Mouse (Mus musculus) gonadal fat pad, adult 2 months (tissue): ENCODE results near the gene Macrod2. TPM values are rescaled to one million over a fixed set of nuclear protein-coding genes. Genes with fewer than 3 reads are reported as not detected.

Experiments
- DNase-seq: peaks from one replicate; pipeline ENCODE4 v3.0.0-alpha.2; 2012; ENCODE audit warnings: low read depth
- polyA plus RNA-seq: library from polyadenylated mRNA; depleted of rRNA; stranded (reverse); fragments of >200 nt; gene quantifications from 2 replicates; pipeline ENCODE4 v1.2.3, GENCODE M21; 2012

The Macrod2 gene
- polyA plus RNA-seq, 1 experiment, result 2.5 TPM

- DNase-seq, result no peak
Observed at GRCm38 (mm10) chr2:141202015-141202364, 806.9 kb downstream of the Macrod2 start.

GRCm38 (mm10) chr2:141211346-141211745 is 816.2 kb downstream of the Macrod2 start:
- DNase-seq, result peak; percentile 70

DNA sequence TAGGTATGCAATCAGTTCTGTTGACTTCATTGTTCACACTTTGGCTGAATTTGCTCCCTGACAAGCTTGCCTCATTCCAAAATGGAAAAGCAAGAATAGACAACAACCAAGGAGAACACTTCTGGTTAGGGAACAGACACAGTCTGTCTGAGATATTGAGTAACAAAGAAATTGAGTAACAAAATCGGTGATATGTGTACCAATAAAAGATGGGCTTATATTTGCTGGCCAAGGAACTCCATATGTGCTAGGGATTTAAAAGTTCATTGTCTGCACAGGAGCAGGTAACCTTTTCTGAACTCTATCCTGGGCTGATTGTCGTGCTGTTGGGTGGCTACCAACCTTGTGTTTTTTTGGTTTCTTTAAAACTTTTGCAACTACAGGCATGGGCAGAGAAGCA is 817.2 kb downstream of the Macrod2 start:
- DNase-seq, result peak; percentile 74

- DNase-seq, result no peak
Observed at GRCm38 (mm10) chr2:141217490-141217889, 822.4 kb downstream of the Macrod2 start.

- no peak for DNase-seq
Observed at GRCm38 (mm10) chr2:141217925-141218324, 822.8 kb downstream of the Macrod2 start.

DNA sequence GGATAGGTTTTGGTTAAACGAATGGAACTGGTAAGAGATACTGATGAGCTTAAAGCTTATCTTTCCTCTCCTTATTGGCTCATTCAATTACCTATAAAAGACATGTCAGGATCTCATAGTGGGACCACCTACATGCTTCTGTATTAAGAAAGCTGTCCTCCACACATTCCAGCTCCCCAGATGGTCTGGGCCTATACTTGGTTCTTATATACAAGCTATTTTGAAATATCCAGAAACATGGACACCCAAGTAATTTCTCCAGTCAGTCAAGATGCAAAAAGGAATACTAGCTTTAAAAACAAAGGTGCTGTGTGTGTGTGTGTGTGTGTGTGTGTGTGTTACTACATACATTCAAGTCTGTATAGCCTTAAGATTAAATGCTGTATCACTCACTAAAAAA is 833.7 kb downstream of the Macrod2 start:
- DNase-seq, result no peak

DNA sequence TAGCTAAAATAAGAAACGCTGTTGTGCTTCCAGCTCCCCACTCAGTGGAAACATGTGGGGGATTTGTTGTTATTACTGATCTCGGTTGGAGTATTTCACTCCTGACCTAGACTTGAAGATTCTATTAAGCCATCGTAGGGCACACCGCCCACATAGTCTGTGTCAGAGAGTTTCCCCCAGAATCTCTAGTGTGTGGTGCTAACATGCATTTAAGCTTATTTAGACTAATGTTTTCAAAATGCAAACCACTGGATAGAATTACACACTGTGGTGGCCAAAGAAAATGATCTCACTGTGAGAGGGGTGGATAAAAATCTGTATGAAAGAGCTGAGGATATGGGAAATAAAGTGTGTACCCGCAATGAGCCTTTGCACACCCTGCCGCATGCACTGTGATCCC is 834.7 kb downstream of the Macrod2 start:
- DNase-seq, result no peak

- no peak for DNase-seq
Observed at GRCm38 (mm10) chr2:141231011-141231668, 836.0 kb downstream of the Macrod2 start.

GRCm38 (mm10) chr2:141234306-141234705 is 839.2 kb downstream of the Macrod2 start:
- no peak for DNase-seq

GRCm38 (mm10) chr2:141234724-141235453 is 839.8 kb downstream of the Macrod2 start:
- DNase-seq, result no peak

DNA sequence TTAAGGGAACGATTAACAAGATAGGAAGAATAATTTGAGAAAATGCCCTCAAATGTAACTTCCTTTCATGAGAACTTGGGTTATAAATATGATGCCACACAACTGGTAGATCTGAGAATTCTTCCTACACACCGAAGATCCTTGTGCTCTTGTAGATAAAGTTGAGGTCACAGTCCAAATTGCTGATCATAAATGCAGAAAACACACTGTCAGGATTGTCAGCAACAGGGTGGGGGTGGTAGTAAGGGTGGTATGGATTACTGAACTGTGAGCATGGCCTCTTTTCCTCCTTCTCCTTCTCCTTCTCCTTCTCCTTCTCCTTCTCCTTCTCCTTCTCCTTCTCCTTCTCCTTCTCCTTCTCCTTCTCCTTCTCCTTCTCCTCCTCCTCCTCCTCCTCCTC is 852.6 kb downstream of the Macrod2 start:
- DNase-seq, result no peak

GRCm38 (mm10) chr2:141264582-141264981 is 869.5 kb downstream of the Macrod2 start:
- no peak for DNase-seq

DNA sequence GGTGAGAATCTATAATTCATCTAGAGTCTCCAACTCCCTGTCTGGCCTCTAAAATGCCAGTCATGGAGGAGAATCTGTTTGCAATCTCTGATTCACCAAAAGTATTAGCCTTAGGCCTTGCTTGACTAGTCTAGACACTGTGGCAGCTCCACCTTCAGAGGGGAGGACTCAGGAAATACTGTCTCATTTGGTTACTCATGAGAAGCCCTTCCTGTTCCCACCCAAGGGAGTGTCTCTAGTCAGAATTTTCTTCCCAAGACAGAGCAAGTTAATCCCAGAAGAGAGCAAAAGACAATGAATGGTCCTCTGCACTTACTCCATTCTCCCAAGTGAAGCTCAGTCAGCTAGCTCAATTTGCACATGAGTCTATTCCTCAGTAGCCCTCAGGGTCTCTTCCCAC is 871.5 kb downstream of the Macrod2 start:
- DNase-seq, result no peak

- DNase-seq, result no peak
Observed at GRCm38 (mm10) chr2:141271541-141271940, 876.4 kb downstream of the Macrod2 start.

GRCm38 (mm10) chr2:141272966-141273365 is 877.9 kb downstream of the Macrod2 start:
- no peak for DNase-seq

GRCm38 (mm10) chr2:141274262-141274661 is 879.2 kb downstream of the Macrod2 start:
- DNase-seq, result no peak

DNA sequence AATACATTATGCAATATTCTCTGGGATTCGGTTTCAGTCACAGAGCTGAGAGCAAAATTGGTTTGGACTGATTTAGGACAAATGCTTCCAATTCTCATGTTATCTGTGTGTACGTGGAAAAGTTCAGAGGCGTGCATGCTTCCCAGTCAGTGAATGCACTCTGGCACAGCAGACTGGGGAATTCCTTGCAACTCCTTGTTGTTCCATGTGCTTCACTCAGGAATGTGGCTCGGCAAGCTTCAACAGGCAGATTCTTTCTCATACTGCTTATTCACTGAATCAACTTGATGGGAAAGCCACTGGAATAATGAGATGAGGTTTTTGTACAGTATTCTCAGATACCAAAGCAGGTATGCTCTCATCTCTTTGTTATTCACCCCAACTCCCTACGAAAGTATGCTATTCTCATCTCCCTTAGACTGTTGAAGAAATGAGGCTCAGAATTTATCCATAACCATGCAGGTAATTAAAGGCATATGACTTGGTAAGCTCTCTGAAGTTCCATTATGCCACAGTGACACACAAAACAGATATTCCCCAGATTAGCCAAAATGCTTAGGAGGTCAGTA is 884.1 kb downstream of the Macrod2 start:
- no peak for DNase-seq

DNA sequence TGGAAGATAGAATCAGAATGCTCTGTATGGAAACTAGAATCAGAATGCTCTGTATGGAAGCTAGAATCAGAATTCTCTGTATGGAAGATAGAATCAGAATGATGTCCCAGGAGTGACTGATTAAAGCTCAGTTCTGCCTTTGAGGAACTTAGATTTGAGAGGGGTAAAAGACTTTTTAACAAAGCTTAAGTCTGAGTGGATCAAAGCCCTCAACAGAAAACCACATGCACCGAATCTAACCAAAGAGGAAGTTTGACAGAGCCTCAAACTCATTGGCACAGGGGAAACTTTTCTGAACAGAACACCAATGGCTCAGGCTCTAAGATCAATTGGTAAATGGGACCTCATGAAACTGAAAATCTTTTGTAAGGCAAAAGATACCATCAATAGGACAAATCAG is 885.7 kb downstream of the Macrod2 start:
- no peak for DNase-seq

DNA sequence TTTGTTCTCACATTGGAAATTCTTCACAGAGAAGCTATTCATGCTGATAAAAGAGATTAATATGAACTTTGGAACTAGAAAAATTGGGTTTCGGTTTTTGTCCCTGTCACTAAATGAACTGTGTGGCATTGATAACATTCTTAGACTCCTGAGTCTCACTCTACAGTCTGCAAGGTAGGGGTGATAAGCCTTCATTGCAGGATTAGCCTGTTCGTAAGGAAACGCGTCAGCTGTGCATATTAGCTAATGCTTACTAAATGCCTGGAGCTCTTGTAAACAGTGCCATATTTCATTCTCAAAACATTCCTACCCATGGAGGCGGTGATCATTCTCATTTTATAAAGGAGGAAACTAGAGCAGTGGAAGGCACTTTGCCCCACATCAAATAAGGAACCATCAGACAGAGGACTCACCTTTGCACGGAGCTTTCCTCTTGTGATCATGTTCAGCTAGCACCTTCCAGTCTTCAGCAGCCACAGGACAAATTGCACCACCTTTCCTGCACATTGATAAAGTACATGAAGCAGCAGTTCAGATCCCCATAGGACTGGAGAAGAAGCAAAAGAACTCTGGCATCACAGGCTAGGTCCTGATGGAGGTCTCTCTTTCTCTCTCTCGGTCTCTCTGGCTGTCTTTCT is 891.1 kb downstream of the Macrod2 start:
- DNase-seq, result no peak

DNA sequence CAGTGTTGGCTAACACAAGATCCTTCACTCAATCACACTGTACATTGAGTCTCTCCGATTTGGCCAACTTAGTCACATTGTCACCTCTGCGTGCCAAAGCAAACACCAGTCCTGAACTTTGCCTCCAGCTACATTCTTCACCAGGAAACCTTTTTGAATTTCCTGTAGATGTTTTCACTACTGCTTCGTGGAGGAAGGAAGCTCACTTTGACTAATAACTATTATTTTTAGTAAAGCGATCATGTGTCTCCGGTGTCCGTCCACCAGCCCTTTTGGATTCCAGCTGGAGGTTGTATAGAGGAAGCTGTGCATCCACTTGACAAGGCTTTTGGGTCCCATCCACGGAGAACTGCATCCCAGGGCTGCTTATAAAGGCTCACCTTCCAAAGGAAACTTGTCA is 893.4 kb downstream of the Macrod2 start:
- no peak for DNase-seq

GRCm38 (mm10) chr2:141289059-141289713 is 894.1 kb downstream of the Macrod2 start:
- DNase-seq, result no peak

DNA sequence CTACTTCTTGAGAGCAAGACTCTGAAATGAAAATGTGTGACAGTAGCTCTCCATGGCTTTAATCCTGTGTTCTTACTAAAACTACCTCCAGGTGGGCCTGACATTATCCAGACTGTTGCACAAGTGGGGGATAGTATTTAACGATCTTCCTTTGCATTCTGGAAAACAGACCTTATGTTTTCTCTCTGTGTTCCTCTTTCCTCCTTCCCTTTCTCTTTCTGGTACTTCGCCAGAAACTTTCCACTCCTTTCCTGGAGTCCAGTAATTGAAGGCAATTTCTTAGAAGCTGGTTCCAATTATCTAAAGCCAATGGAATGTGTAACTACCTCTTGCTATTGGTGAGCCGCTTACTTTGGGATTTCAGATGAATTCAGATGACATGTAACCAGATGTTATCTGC is 897.7 kb downstream of the Macrod2 start:
- DNase-seq, result no peak
